Mouse (Mus musculus): ENCODE measurements around the gene Gm9958.

Gm9958 gene

GRCm38 (mm10) chr5:90396817-90397216 is 29.8 kb downstream of the Gm9958 start:
- no peak for DNase-seq (ENCODE audit: extremely low spot score, low read depth, low spot score)

GRCm38 (mm10) chr5:90405210-90405609 is 38.2 kb downstream of the Gm9958 start:
- no peak for DNase-seq (ENCODE audit: extremely low spot score, low read depth, low spot score)

- DNase-seq (ENCODE audit: extremely low spot score, low read depth, low spot score): no peak
Measured at GRCm38 (mm10) chr5:90414142-90414924, 47.3 kb downstream of the Gm9958 start.

- DNase-seq (ENCODE audit: extremely low spot score, low read depth, low spot score): no peak
Measured at GRCm38 (mm10) chr5:90414925-90415295, 47.9 kb downstream of the Gm9958 start.
